Mouse (Mus musculus) E14TG2a.4 (cell line): ENCODE results near the gene Kctd19.

ENCODE experiments used
- CTCF ChIP-seq: conservative IDR thresholded peaks from 2 replicates; pipeline ENCODE4 v1.5.1; 2014; ENCODE audit warnings: low read length
- POU5F1 ChIP-seq: IDR thresholded peaks from 2 replicates; pipeline ENCODE4 v1.6.1; 2014; ENCODE audit warnings: low read length, borderline replicate concordance

- no peak for TF ChIP-seq CTCF
- no peak for TF ChIP-seq POU5F1
Observed at GRCm38 (mm10) chr8:105436218-105436617, 22.9 kb upstream of the Kctd19 start.
